In the genomic region with DNA sequence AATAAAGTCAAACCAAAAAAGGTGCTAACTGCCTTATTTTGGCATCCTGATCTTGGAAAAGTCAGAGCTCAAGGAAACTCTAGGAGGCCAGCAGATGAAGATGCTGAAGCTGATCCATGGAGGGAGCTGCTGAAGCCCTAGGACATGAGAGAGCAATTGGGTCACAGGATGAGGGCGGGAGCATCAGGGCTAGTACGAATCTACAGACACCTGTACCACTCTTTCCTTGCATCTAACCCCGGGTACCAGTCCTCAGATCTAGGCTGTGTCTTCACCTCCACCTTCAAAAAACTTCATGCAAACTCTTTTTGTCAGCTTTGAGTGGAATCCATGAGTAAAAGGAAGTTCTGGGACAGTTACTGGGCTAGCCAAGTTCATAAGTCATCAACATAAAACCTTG, we compare ENCODE assay signal across 22 mouse cellular contexts.
DNase-seq lines count a peak whose midpoint lies in the region; ATAC-seq and TF ChIP-seq lines count a peak whose summit lies in the region.
"Had no signal": no experiment of that assay in that cellular context is flagged by ENCODE, and none has a peak within 500 bp of the region (broad histone marks: within the 10 kb centered on the region; RNA-seq: fewer than 3 reads in every experiment).

No protein-coding gene starts in this region.

- TF ChIP-seq POLR2A in thymus, adult 2 months (IDR thresholded peaks at IDR 0.05; ENCODE audit: control insufficient read depth, extremely low read depth, insufficient read depth, low read length, poor library complexity), result no peak

- no peaks in the 10 kb centered on the region for H3K36me3 ChIP-seq in thymus, adult 2 months (ENCODE audit: control insufficient read depth, insufficient read depth, low read length)
- no peaks in the 10 kb centered on the region for H3K36me3 ChIP-seq in midbrain, embryonic 11.5 days (ENCODE audit: control insufficient read depth, insufficient read depth, low read length)
- H3K36me3 ChIP-seq: G1E had no signal

- DNase-seq in thymus, adult 2 months, result peak; percentile 45
- no peak for DNase-seq in thymus, postnatal 10 days (ENCODE audit: low spot score in 2 of 2)
- DNase-seq in thymus, postnatal 14 days, result peak; percentile 65
- DNase-seq in thymus, postnatal 0 days (ENCODE audit: low spot score), result no peak
- peak; percentile 53 for DNase-seq in thymus, postnatal 25 days
- peak; percentile 48 for DNase-seq in thymus, postnatal 4 days
- DNase-seq in midbrain, embryonic 11.5 days (ENCODE audit: low spot score, missing footprints), result no peak
- DNase-seq in layer of hippocampus, adult 9-11 months, result no peak
- DNase-seq: adrenal gland, adult 2 months; adrenal gland, adult 8-10 months; adrenal gland, postnatal 10 days; adrenal gland, postnatal 14 days; adrenal gland, postnatal 25 days; adrenal gland, postnatal 36 days; B cell, adult 2 months; cerebellum, adult 11 months; cerebellum, adult 11-12 months had no signal

- H3K27ac ChIP-seq in thymus, adult 2 months (ENCODE audit: control insufficient read depth, insufficient read depth, low read length), result no peak overlapping the region
- H3K27ac ChIP-seq in midbrain, embryonic 11.5 days (ENCODE audit: low read depth, low read length), result no peak overlapping the region

- no peak overlapping the region for H3K4me3 ChIP-seq in thymus, adult 2 months (ENCODE audit: control insufficient read depth, insufficient read depth, low read length)
- no peak overlapping the region for H3K4me3 ChIP-seq in midbrain, embryonic 11.5 days (ENCODE audit: low read depth, low read length)

- WGBS in thymus, adult 2 months, result 23% methylated on average over 3 of the region's 3 CpGs
- WGBS in midbrain, embryonic 11.5 days, result 93% methylated on average over 3 of the region's 3 CpGs

- TF ChIP-seq CTCF in thymus, adult 2 months (IDR thresholded peaks at IDR 0.05; ENCODE audit: borderline replicate concordance, control insufficient read depth, extremely low read depth, insufficient read depth, low read length, poor library complexity), result no peak

- H3K9me3 ChIP-seq in midbrain, embryonic 11.5 days (ENCODE audit: control insufficient read depth, low read length), result no peaks in the 10 kb centered on the region

- ATAC-seq in midbrain, embryonic 11.5 days (ENCODE audit: low FRiP score), result no peak
- ATAC-seq: activated CD4-positive, CD25-positive, alpha-beta regulatory T cell, adult 4 months; CD4-positive, CD25-positive, alpha-beta regulatory T cell, adult 4 months; Patski had no signal

- no peak overlapping the region for H3K9ac ChIP-seq in midbrain, embryonic 11.5 days (ENCODE audit: low read length)

- no peak overlapping the region for H3K4me2 ChIP-seq in midbrain, embryonic 11.5 days

- H3K27me3 ChIP-seq in thymus, adult 2 months (ENCODE audit: control insufficient read depth, insufficient read depth, low read length), result no peaks in the 10 kb centered on the region
- H3K27me3 ChIP-seq in midbrain, embryonic 11.5 days (ENCODE audit: control insufficient read depth, insufficient read depth, low read length), result no peaks in the 10 kb centered on the region
- H3K27me3 ChIP-seq: CH12.LX, Patski had no signal

- peaks cover 27% of the 10 kb centered on the region for H3K4me1 ChIP-seq in thymus, adult 2 months (replicated peaks; ENCODE audit: control insufficient read depth, insufficient read depth, low read length)
- no peaks in the 10 kb centered on the region for H3K4me1 ChIP-seq in midbrain, embryonic 11.5 days (ENCODE audit: control insufficient read depth, insufficient read depth, low read length)

Comparison
In these comparisons a context has a peak if more than half of its experiments do, and no peak if none do; other contexts are left out.
1. DNase-seq: peak in thymus, adult 2 months (single experiment), thymus, postnatal 14 days (single experiment), thymus, postnatal 25 days (single experiment) and thymus, postnatal 4 days (single experiment); none in thymus, postnatal 10 days (0 of 2), thymus, postnatal 0 days (single experiment), midbrain, embryonic 11.5 days (single experiment) and layer of hippocampus, adult 9-11 months (single experiment).